Mouse (Mus musculus): ENCODE data around the gene Gm28308.

Gene Gm28308

GRCm38 (mm10) chr6:52189909-52190308, 23.2 kb downstream of the Gm28308 start:
- in situ Hi-C loops (cut with MboI, MseI) = no loop called here

- in situ Hi-C loops (cut with MboI, MseI) = no loop called here
Measured at GRCm38 (mm10) chr6:52189172-52189591, 24.0 kb downstream of the Gm28308 start.

- in situ Hi-C loops (cut with MboI, MseI) = no loop called here
Measured at GRCm38 (mm10) chr6:52186500-52186899, 26.6 kb downstream of the Gm28308 start.

GRCm38 (mm10) chr6:52185834-52186233, 27.3 kb downstream of the Gm28308 start:
- in situ Hi-C loops (cut with MboI, MseI) = no loop called here

GRCm38 (mm10) chr6:52185222-52185621, 27.9 kb downstream of the Gm28308 start:
- in situ Hi-C loops (cut with MboI, MseI) = no loop called here

- in situ Hi-C loops (cut with MboI, MseI) = no loop called here
Measured at GRCm38 (mm10) chr6:52184668-52185067, 28.5 kb downstream of the Gm28308 start.

GRCm38 (mm10) chr6:52183311-52184080, 29.6 kb downstream of the Gm28308 start:
- in situ Hi-C loops (cut with MboI, MseI) = no loop called here

- in situ Hi-C loops (cut with MboI, MseI) = no loop called here
Measured at GRCm38 (mm10) chr6:52182793-52183192, 30.3 kb downstream of the Gm28308 start.

- in situ Hi-C loops (cut with MboI, MseI) = no loop called here
Measured at GRCm38 (mm10) chr6:52182030-52182429, 31.1 kb downstream of the Gm28308 start.

- in situ Hi-C loops (cut with MboI, MseI) = no loop called here
Measured at GRCm38 (mm10) chr6:52180726-52181125, 32.4 kb downstream of the Gm28308 start.

GRCm38 (mm10) chr6:52180213-52180710, 32.9 kb downstream of the Gm28308 start:
- in situ Hi-C loops (cut with MboI, MseI) = no loop called here

- in situ Hi-C loops (cut with MboI, MseI) = no loop called here
Measured at GRCm38 (mm10) chr6:52179690-52180089, 33.4 kb downstream of the Gm28308 start.

- in situ Hi-C loops (cut with MboI, MseI) = no loop called here
Measured at GRCm38 (mm10) chr6:52178918-52179665, 34.0 kb downstream of the Gm28308 start.

- in situ Hi-C loops (cut with MboI, MseI) = no loop called here
Measured at GRCm38 (mm10) chr6:52177806-52178205, 35.3 kb downstream of the Gm28308 start.

- in situ Hi-C loops (cut with MboI, MseI) = no loop called here
Measured at GRCm38 (mm10) chr6:52177061-52177735, 35.9 kb downstream of the Gm28308 start, which contains the start of gene 5730596B20Rik. Gene 5730596B20Rik (plus strand): TSS chr6:52177498.

- in situ Hi-C loops (cut with MboI, MseI) = no loop called here
Measured at GRCm38 (mm10) chr6:52176391-52176790, 36.7 kb downstream of the Gm28308 start.

- in situ Hi-C loops (cut with MboI, MseI) = no loop called here
Measured at GRCm38 (mm10) chr6:52175864-52176263, 37.3 kb downstream of the Gm28308 start.

- in situ Hi-C loops (cut with MboI, MseI) = no loop called here
Measured at GRCm38 (mm10) chr6:52174968-52175751, 38.0 kb downstream of the Gm28308 start.

GRCm38 (mm10) chr6:52173648-52174047, 39.5 kb downstream of the Gm28308 start:
- in situ Hi-C loops (cut with MboI, MseI) = no loop called here

GRCm38 (mm10) chr6:52172501-52172900, 40.6 kb downstream of the Gm28308 start:
- in situ Hi-C loops (cut with MboI, MseI) = no loop called here

- in situ Hi-C loops (cut with MboI, MseI) = no loop called here
Measured at GRCm38 (mm10) chr6:52171938-52172337, 41.2 kb downstream of the Gm28308 start.

Data from T-helper 2 cell (primary cell).